Mouse (Mus musculus) left cerebral cortex, postnatal 10 days (tissue): Measurements from ENCODE around the gene Cdk17. TPM values are rescaled to one million over a fixed set of nuclear protein-coding genes. Genes with fewer than 3 reads are reported as not detected.

Experiments
- DNase-seq, 2 experiments: peaks; one replicate each; pipeline ENCODE4 v3.0.0; 2021 to 2022; ENCODE audit warnings: low spot score in 2 of 2, mixed read lengths in 1 of 2; ENCODE audit errors: extremely low spot score in 1 of 2
- intact Hi-C: fragments of 180-260 bp; cut with DNase I; formaldehyde crosslinking; loops from one replicate; pipeline ENCODE4 v1.15.1; 2025
- total RNA-seq, 2 experiments: library from RNA; stranded (reverse); gene quantifications; 2 replicates each; pipeline ENCODE4 v1.2.3; 2021

Gene Cdk17
- total RNA-seq, 2 experiments from 2014 or later, result 141 to 150 TPM

- DNase-seq, result no peak
Observed at GRCm38 (mm10) chr10:93246185-93246920, 85.7 kb downstream of the Cdk17 start.

GRCm38 (mm10) chr10:93247422-93247821 lies 86.7 kb downstream of the Cdk17 start:
- no peak for DNase-seq
- intact Hi-C loops, result no loop called here

More at GRCm38 (mm10) chr10:93246185-93246920, 85.7 kb downstream of the Cdk17 start:
- intact Hi-C loops, result no loop called here

DNA sequence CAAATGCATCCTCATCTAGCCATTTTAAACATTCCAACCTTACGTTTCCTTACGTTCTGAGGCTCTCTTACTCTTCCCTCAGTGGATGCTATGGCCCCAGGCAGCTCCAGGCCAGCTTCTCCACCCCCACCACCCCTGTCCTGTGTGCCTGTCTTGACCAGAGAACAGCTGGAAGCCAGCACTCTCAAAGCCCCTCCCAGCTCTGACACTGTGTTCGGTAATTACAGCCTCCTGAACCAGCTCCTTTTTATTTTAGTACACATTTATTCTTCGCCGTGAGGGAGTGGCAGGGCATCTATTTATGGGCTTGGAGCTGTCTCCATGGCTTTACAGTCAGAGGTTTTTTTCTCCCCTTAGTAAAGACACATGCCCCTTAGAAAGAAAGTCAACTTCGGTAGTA lies 87.2 kb downstream of the Cdk17 start:
- intact Hi-C loops, result no loop called here
- DNase-seq, result no peak

DNA sequence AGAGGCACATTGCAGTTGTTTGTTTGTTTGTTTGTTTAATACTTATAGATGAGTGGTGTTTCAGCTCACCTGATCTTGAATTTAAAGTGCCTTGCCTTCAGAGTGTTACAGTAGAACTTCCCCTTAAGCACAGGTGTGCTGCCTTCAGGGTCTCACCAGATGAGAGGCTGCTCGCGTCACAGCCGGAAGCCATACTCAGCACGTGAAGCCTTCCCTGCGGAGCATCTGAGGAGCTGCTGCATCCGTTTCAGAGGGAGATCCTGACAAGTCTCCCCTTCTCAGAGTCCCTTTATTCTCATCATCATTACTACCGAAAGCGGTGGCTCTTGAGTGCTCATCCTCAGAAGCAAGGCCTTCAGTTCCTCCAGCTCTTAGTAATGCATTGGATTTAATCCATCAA lies 87.7 kb downstream of the Cdk17 start:
- intact Hi-C loops, result no loop called here
- no peak for DNase-seq

GRCm38 (mm10) chr10:93249901-93250300 lies 89.2 kb downstream of the Cdk17 start:
- DNase-seq, result no peak
- intact Hi-C loops, result no loop called here

- DNase-seq, result no peak
- intact Hi-C loops, result no loop called here
Observed at GRCm38 (mm10) chr10:93250436-93251317, 90.0 kb downstream of the Cdk17 start.

DNA sequence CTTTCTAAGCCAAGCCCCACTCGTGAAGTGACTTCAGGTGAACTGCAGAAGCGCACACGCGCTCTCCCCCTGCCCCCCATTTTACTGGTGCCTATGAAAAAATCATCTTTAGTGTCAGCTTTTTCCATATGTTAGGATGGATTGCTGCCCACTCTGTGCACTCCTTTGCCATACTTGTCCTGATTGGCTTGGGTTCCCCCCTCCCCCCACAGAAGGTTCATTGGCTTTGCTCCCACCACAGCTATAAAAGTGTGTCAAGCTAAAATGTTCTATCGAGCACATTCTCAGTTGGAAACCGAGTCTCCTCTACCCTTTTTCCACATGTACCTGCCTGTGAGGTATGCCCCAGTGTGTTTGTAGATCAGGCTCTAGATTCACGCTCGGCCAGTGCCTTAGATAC lies 90.8 kb downstream of the Cdk17 start:
- intact Hi-C loops, result no loop called here
- no peak for DNase-seq

- no peak for DNase-seq
- intact Hi-C loops, result no loop called here
Observed at GRCm38 (mm10) chr10:93252661-93253060, 92.0 kb downstream of the Cdk17 start.

- intact Hi-C loops, result no loop called here
- no peak for DNase-seq
Observed at GRCm38 (mm10) chr10:93253156-93253555, 92.5 kb downstream of the Cdk17 start.

- peak in 1 of 2 experiments; percentile 56 for DNase-seq
- intact Hi-C loops, result no loop called here
Observed at GRCm38 (mm10) chr10:93255294-93255693, 94.6 kb downstream of the Cdk17 start.

- DNase-seq, result no peak
- intact Hi-C loops, result no loop called here
Observed at GRCm38 (mm10) chr10:93259826-93260225, 99.2 kb downstream of the Cdk17 start.

DNA sequence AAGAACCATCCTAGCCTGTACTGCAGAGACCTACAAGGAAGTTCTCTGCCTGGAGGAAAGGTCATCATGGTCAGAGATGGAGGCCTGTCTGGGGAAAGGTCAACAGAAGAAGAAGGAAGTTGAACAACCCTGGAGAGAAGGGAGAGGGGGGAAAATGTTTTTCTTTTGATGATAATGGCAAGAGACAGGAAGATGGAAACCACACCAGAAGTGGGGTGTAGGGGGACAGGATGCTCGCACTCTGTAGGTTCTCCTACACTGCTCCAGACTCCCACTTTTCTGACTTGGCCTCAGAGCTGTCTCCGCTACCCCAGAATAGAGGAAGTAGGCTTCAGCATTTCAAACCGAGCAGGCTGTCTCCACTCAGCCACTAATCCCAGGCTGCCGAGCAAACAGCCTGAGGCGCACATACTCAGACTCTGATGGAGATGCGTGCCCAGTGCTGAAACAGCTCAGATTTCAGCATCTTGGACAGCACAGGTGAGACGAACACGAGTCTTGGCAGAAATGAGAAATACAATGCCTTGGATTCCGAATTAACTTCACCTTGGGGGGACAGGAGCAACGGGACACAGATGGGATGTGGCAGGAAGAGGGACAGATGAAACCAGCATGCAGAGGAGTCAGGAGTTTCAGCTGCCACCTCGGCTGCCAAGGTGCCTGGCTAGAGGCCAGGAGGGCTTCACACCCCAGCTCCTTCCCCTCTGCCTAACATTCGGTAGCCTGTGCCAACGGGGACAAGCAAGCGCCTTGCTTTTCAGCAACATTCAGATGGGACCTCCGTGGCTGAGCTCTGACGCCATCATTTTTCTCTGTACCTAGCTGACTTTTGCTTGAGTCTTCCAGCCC lies 100.7 kb downstream of the Cdk17 start:
- DNase-seq, result peak in 1 of 2 experiments; percentile 67
- intact Hi-C loops, result no loop called here

- intact Hi-C loops, result no loop called here
- DNase-seq, result no peak
Observed at GRCm38 (mm10) chr10:93261981-93262499, 101.4 kb downstream of the Cdk17 start.

DNA sequence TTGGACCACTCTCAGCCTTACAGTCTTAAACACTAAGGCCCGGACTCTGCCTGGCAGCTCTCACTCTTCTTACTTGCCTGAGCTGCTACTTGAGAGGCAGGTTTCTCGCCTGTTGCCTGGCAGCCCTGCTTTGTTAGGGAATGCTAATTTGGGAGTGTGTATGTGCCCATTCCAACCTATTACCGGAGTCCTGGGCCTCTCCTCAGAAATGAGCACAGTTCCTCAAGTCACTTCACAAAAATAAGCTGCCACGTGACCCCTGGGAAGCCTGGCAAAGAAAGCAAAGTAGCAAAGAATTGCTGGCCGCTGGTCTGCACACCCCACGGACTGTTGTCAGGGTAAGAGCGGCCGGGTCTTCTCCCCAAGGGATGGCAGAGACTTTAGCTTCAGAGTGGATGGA lies 102.8 kb downstream of the Cdk17 start:
- DNase-seq, result no peak
- intact Hi-C loops, result no loop called here

DNA sequence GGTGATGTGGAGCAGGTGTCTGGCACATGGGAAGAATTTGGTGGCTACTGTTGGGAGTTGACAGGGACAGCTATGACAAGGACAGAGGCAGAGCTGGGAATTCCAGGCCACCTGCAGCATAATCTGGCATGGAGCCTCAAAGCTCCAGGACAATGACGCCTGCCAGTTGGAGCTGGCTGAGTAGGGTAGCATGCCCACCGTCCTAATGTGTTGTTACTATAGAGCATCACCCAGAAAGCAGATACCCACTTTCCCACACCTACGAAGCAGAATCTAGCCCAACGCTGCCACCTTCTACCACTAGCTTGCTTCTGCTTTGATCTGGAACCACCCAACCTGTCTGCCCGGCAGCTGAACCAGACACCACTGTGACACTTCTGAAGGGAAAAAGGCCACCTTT lies 103.3 kb downstream of the Cdk17 start:
- intact Hi-C loops, result no loop called here
- DNase-seq, result peak in 1 of 2 experiments; percentile 29

GRCm38 (mm10) chr10:93265833-93266232 lies 105.2 kb downstream of the Cdk17 start:
- peak in 1 of 2 experiments; percentile 10 for DNase-seq
- intact Hi-C loops, result no loop called here

DNA sequence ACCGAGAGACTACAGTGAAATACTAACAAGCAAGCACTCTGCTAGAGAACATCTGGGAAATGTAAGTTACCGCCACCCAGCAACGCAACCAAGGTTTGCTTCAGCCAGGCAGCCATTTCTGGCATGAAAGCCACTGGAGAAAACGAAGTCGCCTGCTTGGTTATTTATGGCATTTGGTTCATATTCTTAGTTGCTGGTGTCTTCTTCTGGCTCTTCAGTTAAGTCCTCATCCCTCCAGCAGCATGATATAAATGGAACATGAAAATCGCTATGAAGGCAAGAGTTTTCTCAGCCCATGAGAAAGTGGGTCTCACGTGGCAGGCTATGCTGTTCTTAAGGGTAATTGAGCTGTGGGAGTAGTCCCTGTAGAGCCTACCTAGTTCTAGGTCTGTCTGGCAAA lies 105.8 kb downstream of the Cdk17 start:
- intact Hi-C loops, result no loop called here
- no peak for DNase-seq

- DNase-seq, result no peak
- intact Hi-C loops, result no loop called here
Observed at GRCm38 (mm10) chr10:93267509-93267908, 106.8 kb downstream of the Cdk17 start.

- no peak for DNase-seq
- intact Hi-C loops, result no loop called here
Observed at GRCm38 (mm10) chr10:93268339-93268738, 107.7 kb downstream of the Cdk17 start.
